Mouse (Mus musculus) ovary, adult 18-20 months (tissue): ENCODE data around the gene Ctsc.
"Not testable (repeated sequence)": the region's sequence is repeated elsewhere in the genome, so short reads cannot be mapped to it uniquely, and the experiment has no call there.

ENCODE experiments used
- DNase-seq: peaks from one replicate; pipeline ENCODE4 v3.0.0; 2022; ENCODE audit warnings: low spot score, mixed read lengths

The Ctsc gene

DNA sequence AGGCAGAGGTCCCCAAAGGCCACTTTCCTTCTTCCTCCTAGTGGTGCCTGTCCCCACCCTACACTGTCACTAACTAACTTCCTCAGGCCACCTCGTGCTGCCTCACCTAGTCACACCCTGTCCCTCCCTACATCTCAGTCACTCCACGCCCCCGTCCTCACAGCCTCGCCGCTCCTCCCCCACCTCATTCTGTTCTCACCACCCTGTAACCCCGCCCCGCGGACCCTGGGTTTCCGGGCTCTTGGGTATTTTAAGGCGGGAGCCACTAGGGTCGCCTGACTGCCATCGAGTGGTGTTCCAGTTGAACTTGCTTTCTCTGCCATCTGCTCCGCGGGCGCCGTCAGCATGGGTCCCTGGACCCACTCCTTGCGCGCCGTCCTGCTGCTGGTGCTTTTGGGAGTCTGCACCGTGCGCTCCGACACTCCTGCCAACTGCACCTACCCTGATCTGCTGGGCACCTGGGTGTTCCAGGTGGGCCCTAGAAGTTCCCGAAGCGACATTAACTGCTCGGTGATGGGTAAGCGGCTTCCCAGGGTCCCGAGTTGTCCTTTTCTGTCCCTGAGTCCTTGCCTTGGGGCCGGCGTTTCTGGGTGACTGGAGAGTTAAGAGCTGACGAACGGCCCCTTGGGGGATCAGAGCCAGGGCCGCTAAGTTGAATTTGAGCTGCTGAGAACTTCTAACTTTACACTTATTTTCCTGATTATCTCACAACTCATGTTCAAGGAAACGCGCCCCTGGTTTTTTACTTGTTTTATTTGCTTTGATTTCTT, at the start of gene Ctsc:
Gene Ctsc (plus strand): TSS at position 228 of the 770 bp plus-strand sequence.
- peak; percentile 59 for DNase-seq

DNA sequence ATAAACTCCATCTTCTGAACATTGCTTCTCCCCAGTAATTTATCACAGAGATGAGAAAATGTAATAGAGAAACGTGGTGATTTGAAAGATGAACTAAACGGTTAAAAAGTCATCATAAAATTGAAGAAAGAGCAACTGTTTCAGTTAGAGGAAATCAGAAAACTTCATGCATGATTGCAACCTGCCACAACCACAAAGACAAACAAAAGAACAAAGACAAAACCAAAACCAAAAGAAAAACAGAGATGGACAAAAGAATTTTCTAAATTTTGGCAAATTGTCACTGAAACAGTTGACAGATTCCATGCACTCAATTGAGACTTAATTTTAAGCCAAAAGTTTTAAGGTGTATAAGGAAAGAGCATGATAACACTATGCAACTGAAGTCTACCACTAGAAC, 48.8 kb upstream of the Ctsc start:
- DNase-seq = no peak

DNA sequence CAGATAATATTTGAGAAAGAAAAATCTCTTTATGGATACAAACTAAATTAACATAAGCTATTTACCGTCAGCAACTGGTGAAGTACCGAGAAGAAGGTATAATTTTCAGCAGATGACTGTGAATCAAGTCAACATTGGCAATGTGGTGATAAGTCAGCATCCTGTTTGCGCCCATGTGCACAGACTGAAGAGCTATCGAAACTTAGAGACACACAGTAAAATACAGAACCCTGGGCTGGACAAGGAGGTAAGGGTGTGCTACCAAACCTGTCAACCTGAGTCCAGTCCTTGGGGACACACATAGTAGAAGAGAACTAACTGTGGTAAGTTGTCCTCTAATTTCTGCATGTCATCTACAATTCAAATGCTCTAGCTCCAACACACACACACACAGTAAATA, 47.8 kb upstream of the Ctsc start:
- no peak for DNase-seq

DNA sequence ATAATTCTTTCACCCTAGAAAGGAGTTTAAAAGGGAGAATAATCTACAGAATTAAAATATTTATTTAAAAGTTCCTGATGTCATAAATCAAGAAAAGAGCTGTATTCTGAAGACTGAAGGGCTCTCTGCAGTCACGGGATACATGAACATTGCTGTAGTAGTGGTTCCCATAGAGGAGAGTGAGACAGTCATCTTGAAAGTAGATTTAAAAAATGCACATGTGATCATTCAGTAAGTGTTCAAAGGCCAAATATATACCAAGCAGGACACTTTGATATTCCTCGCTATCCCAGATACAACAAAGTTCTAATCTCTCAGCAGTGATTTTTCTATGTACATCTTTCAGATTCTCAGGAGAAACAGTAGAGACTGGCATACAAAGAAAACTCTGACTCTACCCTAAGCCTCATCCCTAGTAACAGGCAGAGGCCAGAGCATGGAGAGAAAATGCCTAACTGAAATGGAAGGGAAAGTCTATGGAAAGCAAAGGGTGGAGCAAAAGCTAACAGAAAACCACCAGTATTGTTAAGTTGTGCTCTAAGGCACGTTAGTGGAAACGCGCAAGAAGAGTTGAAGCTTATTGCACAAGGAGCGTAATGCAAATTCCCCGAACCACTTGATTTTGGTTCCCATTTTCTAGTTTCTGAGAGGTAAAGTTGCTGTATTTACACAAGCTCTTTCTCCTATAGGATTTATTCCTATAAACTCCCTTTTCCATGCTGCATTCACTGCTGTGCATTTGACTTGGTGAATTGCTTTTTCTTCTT, 46.9 kb upstream of the Ctsc start:
- no peak for DNase-seq

DNA sequence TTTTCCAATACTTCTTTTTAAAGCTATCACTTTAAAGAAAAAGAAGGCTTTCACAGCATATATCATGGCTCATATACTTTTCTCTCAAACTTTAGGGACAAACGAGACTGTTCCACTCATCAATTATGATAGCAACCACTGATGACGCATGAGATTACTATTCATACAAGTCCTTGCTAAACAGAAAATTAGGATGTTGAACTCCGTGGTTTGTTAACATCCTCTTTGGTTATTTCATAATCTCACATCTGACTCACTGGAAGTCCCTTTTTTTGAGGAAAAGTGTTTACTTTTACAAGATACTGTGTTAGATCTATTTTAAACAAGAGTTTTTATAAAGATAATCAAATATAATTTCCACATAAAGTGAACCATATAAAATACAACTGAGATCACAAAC, 34.8 kb upstream of the Ctsc start:
- no peak for DNase-seq

DNA sequence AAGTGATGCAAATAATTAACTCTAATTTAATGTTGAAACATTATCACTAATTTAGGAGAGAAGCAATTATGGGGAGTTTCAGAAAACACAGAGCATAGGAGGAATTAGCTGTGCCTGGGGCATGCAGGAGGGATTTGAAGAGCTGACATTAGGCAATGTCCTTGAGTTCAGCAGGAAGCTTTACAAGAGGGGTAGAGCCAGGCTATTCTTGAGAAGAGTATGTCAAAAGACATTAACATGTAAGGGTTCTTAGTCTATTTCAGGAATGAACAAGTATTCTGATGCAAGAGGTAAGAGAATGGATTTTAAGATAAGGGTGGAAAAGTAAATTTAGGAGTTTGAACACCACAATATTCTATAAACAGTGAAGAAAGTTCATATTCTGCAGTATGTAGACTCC, 33.4 kb upstream of the Ctsc start:
- DNase-seq = no peak

DNA sequence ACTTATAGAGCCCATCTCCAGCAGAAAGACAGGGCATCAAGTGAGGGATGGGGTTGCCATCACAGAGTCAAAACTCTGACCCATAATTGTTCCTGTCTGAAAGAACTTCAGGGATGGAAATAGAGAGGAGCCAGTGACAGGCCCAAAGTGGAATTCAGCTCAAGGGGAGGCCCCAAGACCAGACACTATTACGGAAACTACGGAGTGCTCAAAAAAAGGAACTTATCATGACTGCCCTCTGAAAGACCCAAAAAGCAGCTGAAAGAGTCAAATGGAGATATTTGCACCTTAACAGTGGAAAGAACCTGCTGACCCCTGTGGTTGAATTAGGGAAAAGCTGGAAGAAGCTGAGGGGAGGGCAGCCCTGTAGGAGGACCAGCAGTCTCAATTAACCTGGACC, 27.5 kb upstream of the Ctsc start:
- not testable (repeated sequence) for DNase-seq

DNA sequence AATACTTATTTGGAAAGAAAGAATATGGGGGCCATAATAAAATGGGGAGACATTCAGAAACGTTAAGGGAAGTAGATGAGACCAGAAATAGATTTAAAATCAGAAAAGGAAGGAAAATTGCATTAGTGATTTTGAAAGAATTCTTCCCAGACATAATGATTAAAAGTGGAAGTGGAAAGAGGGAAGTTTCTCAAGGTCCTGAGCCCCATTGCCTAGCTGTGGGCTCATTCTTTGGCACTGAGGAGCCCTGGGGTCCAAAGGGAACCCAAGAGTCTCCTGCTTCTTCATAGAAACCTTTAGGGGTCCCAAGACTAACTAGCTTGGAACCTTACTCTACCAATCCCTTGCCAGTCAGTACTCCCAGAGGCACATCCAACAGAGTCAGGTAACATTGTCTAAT, 26.4 kb upstream of the Ctsc start:
- DNase-seq = no peak

DNA sequence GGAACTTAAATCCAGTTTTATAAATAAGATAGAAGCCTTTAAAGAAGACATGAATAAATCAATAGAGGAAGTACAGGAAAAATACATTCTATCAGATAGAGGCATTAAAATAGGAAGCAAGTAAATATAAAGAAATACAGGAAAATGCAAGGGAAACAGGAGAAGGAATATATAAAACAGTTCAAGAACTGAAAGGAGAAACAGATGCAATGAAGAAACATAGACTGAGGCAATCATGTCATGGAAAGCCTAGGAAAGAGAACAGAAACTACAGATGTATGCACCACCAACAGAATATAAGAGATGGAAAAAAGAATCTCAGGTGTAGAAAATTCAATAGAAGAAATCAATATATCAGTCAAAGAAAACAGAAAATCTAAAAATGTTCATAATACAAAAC, 25.8 kb upstream of the Ctsc start:
- no peak for DNase-seq

DNA sequence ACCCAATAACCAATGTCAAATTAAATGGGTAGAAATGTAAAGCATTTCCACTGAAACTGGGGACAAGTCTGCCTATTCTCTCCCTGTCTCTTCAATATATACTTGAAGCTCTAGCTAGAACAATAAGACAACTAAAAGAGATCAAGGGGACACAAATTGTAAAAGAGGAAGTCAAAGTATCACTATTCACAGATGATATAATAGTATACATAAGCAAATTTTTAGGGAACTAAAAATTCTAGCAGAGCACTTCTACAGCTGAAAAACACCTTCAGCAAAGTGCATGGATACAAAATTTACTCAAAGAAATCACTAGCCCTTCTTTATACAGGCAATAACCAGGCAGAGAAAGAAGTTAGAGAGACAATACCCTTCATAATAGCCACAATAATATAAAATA, 23.0 kb upstream of the Ctsc start:
- DNase-seq = no peak

DNA sequence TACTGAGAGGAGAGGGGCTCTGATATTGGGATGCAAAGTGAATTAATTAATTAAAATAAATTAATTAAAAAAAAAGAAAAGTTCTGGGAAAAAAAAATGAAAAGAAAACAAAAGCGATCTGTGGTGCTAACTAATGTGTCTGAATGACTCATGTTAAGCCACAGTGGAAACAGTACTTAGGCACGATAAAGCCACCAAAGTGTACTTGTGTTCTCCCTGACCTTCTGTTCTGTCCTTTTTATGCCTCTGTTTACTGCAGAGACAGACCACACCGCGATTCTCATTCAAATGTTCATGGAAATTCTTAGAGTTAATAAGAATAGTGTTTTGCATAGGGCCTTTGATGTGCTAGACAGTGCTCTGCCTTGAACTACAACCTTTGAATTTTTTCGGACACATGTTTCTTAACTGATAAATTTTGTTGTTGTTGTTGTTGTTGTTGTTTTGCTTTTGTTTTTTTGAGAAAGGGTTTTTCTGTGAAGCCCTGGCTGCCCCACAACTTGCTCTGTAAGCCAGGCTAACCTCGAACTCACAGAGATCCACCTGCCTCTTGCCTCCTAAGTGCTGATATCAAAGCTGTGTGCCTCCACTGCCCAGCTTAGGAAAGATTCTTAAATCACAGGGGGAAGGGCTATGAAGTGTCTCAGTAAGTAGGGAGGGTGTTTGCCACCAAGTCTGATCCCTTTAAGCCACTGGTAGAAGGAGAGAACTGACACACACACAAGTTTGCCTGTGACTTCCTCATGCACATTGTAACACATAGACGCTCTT, 18.5 kb upstream of the Ctsc start:
- DNase-seq = no peak

DNA sequence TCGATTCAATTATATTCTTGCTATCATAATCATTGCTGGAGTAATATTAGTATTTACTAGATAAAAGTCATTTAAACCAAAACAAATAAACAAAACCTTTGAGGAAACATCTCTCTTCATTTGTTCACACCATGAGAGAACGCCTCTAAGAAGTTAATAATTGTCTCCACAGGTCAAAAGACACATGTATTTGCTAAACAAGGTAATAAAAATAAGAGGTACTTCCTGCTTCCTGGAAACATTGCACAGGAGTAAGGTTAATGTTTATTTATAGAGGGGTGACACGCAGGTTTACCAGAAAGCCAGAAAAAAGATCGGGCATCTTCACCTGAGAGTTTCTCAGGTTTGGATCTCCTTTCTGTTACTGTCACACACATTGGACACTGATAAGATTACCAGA, 16.1 kb upstream of the Ctsc start:
- DNase-seq = no peak

DNA sequence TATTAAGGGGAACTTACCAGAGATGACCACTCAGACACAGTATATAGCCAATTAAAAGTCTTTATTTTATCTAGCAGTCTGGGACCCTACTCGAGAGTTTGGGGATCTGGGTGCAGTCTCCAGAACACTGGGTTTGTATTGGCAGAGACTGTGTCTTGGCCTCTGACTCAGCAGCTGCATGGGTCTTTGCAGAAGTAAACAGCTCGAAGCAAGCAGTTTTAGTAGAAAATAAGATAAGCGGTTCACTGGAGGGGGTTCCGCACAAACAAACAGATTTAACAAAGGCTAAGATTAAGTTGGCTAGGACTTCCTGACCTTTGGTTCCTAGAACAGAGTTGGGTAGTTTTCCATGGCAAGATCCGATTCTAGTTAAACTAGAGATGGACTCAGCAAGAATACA, 13.0 kb upstream of the Ctsc start:
- no peak for DNase-seq

DNA sequence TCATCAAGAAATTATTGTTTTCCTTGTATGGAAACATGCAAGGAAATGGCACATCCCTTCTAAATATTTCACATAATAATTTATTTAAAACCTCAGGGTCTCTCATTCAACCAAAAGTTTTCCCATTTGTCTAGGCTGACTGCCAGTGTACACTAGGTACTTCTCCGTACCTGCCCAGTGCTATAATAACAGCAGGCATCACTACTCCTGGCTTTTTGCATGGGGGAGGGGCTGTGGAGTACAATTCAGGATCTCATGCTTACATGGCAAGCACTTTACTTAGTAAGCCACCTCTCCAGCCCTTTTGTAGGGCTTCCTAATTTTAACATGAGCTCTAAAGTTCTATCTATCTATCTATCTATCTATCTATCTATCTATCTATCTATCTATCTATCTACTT, 8.0 kb upstream of the Ctsc start:
- DNase-seq = no peak

DNA sequence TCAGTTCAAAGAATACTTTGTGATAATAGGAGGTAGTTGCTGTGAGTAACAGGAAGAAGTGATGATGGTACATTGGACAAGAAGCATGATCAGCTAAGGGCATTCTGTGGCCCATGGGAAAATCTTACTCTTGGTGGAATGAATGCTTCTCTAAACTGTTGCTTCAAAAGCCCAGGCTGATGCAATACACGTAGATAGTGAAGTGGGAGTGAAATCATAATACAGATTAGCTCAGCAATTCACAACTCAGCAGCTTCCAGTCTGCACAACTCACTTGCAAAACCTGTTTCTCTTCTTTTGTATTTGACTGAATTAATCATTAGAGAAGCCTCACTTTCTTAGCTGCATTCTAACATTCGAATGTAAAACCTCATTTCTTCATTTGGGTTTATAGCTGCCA, 6.4 kb upstream of the Ctsc start:
- no peak for DNase-seq

DNA sequence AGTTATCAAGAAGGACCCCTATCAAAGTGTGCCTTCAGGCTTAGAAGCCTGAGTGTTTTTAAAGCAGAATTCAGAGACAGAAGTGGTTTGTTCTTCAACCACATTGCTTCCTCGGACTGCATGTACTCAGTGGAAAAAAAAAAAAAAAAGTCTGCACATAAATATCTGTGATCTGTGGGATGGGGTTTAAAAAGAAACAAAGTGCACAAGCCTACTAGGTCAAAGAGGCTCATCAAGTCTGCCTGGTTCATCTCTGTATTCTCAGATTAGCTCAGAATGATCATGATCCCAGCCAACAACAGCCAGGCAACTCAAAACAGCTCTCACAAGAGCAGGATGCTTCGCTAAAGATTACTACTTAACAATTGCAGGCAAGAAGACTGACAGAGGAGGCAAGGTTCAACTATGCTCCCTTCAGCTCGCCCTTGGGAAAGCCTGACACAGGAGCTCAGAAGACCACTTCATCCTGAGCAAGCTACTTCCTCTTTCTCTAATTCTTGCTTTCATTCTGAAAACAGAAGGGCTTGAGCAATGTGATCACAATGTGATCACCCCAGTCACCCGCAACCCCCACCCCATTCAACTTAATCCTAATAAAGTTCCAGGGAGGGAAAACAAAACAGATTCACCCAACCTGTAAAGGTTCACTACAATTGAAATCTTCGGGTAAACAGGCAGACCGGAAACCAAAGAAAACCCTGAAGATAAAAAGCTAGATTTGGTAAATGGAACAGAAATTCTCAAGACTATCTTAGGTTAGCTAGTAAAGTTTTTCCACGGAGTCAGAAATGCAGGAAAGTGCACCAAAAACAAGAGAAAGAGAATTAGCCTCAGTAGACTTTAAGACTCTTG, 745 bp upstream of the Ctsc start:
- DNase-seq = no peak

DNA sequence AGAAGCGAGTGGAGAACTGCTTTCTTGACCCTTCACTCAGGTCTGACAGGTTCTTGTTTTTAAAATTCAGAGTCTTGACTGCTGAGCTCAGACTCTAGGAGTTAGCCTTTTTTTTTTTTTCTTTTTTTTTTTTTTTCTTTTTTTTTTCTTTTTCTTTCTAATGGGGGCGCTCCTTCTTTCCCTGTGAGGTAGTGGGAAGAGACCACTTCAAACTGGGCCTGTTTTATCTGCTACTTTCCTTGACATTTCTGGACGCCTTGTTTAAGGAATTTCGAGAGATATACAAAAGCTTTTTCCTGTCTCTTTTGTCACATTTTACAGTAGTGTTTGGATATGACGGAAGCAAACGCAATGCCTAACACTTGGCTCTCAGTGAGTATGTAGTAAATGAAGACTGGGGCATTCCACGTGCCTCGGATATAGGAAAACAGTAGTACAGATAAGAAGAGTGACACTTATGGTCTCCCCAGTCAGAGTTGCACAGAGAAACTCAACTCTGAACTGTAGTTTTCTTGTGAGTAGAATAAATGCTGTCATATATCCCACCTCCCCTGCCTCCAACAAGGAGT, 827 bp downstream of the Ctsc start:
- DNase-seq = no peak

DNA sequence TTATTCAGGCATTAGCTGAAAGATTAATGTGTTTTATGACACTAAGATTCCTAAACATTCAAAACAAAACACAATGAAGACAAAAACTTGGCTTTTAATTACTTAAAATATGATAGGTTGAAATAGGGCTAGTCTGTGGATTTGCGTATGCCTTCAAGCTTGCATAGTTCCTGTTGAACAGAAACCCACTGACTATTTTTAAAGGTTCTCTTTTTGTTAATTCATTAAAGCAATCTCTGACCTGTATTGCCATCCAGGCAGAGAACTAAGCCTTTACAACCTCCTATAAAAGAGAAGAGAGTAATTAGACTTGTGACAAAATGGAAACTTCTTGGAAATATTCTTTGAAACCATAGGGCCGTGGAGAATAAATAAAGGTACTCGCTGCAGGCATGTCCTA, 7.4 kb downstream of the Ctsc start:
- no peak for DNase-seq

DNA sequence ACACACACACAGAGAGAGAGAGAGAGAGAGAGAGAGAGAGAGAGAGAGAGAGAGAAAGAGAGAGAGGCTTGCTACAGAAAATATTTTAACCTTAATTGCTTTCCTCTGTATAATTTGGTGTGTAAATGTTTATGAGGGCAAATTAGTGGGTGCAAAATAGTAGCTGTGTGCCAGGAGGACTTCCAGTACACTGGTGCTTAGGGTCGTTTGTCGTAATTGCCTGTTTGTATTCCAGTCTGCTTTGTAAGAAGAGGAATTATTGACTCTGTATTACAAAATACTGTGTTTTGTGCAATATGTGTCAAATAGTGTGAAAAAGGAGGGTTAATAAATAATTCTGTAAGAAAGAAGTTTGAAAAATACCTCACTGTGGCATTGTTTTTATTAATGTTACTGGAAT, 13.2 kb downstream of the Ctsc start:
- DNase-seq = no peak

DNA sequence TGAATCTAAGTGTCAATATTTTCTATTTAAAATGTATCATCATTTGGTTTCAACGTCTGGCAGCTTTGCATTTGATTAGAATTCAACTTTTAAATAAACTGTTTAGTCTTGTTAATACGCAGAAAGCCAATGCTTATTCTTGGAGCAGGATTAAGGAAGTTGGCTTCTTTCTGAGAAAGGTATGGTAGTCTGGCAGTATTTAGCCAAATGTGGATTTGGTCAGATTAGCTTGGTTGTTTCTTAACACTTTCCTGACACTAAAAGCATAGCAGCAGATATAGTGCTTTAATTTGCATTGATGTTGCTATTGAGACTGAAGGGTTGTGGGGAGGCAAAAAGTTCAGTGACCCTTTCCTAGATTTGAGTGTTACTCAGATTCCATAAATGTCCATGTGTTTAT, 14.2 kb downstream of the Ctsc start:
- DNase-seq = no peak

DNA sequence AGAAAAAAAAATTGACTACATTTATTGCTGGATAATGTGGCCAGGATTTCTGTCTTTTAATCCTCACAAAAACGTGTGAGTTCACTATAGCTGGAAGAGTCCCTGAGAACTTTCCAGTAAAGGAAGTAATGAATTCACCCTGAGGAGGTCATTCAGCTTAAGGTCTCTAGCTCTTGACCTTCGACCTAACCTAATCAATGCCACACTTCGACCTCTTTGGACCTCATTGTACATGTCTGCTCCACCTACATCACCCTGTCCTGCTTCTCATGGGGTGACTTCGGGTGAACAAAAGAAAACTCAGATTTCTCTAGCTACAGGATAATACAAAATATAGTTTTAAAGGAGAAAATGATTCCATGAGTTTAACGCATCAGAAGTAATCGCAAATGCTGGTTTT, 16.0 kb downstream of the Ctsc start:
- no peak for DNase-seq

DNA sequence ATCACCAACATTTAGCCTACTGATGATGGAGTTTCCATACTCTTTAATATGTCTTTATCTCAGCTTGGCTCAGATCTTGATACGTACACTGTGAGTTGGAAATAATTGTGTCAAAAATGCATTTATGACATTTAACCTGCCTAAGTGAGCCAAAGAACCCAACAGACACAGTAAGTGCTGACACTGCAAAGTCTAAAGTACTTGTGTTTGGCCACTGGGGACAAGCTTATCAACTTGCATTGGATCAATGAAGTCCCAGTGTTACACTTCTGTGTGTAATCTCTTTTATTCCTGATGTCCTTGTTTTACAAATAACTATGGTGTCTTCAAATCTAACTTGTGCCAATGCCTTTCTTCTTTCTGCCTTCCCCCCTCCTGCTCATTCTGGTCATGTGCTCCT, 18.1 kb downstream of the Ctsc start:
- DNase-seq = no peak
